8 mouse cellular contexts compared by ENCODE assay signal in the genomic region with DNA sequence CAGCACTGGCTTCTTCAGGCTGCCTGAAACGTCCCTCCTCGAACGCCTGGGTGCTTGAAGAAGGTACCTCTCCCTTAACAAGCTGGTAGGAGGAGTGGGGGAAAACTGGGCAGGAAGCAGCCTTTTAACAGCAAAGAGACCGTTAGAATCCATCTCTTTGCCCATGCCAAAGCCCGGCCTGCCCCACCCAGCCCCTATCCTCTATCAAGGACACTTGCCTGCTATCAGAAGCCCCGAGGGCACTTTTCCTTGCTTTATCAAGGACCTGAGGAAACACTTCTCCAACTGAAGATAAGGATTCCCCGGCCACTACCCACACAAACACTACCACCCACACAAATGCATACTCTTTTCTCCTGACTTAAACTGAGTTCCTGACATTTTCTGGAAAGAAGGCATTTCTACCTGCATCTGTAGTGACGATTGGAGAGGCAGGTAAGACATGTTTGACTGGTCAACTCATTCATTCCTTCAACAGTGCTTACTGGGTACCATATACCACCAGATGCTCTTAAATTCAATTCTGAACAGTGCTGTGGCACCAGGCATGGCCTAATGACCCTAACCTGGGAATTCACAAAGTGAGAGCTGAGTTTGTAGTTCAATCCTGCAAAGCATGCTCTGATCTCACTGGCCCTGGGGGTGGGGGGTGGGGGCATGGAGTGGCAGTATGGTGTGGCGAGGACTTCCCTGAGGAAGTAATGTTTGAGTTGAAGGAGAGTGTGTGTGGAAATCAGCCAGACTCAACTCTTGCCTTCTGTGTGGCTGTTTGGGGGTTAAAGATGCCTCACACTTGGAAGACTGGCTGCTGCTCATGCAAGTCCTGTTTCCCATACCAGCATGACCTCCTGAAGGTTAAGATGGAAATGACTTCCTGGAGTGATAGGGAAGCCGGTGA. TPM values are rescaled to one million over a fixed set of nuclear protein-coding genes. Genes with fewer than 3 reads are reported as not detected.
DNase-seq lines count a peak whose midpoint lies in the region; ATAC-seq and TF ChIP-seq lines count a peak whose summit lies in the region.

A gene (plus strand): TSS at position 338 of the 898 bp plus-strand sequence.

- no peaks in the 10 kb centered on the region for H3K27me3 ChIP-seq in kidney, adult 2 months (replicated peaks; ENCODE audit: control insufficient read depth, insufficient read depth, low read length)
- H3K27me3 ChIP-seq in heart, embryonic 15.5 days = peaks cover 12% of the 10 kb centered on the region; the same call in 1 of the 2 replicates
- no peaks in the 10 kb centered on the region for H3K27me3 ChIP-seq in neural tube, embryonic 12.5 days (replicated peaks)

- no peak within 1 kb of the TSS for H3K9ac ChIP-seq in heart, embryonic 15.5 days
- no peak within 1 kb of the TSS for H3K9ac ChIP-seq in neural tube, embryonic 12.5 days

- no peak within 1 kb of the TSS for H3K27ac ChIP-seq in kidney, adult 2 months (ENCODE audit: insufficient read depth, low read depth, low read length)
- H3K27ac ChIP-seq in brown adipose tissue, adult 24 weeks (replicated peaks; ENCODE audit: low read depth, low read length) = no peak within 1 kb of the TSS
- no peak within 1 kb of the TSS for H3K27ac ChIP-seq in heart, embryonic 15.5 days
- no peak within 1 kb of the TSS for H3K27ac ChIP-seq in neural tube, embryonic 12.5 days

- TF ChIP-seq CTCF in kidney, adult 2 months (conservative IDR thresholded peaks at IDR 0.05; ENCODE audit: insufficient read depth, insufficient read length, low read depth, low read length) = no peak

- 71% methylated on average over 10 of the region's 10 CpGs for WGBS in kidney, adult 2 months
- WGBS in heart, embryonic 15.5 days = 37% methylated on average over 10 of the region's 10 CpGs
- WGBS in neural tube, embryonic 12.5 days = 74% methylated on average over 10 of the region's 10 CpGs

- H3K4me3 ChIP-seq in kidney, adult 2 months (ENCODE audit: insufficient read depth, low read depth, low read length) = no peak within 1 kb of the TSS
- H3K4me3 ChIP-seq in brown adipose tissue, adult 24 weeks (ENCODE audit: insufficient read depth, low read depth, low read length) = no peak within 1 kb of the TSS
- H3K4me3 ChIP-seq in heart, embryonic 15.5 days = no peak within 1 kb of the TSS
- H3K4me3 ChIP-seq in neural tube, embryonic 12.5 days = no peak within 1 kb of the TSS

- TF ChIP-seq POLR2A in kidney, adult 2 months (IDR thresholded peaks at IDR 0.05; ENCODE audit: low read depth, low read length) = no peak

- no peak for DNase-seq in kidney, adult 2 months
- no peak for DNase-seq in kidney, adult 11 months
- DNase-seq in left cerebral cortex, postnatal 4 days = no peak
- no peak for DNase-seq in retina, embryonic 14.5 days (ENCODE audit: low spot score)
- no peak for DNase-seq in urinary bladder, postnatal 14 days (ENCODE audit: low spot score)

- intact Hi-C loops in left cerebral cortex, postnatal 4 days (cut with DNase I) = no loop called here

- H3K9me3 ChIP-seq in heart, embryonic 15.5 days (replicated peaks) = no peaks in the 10 kb centered on the region
- H3K9me3 ChIP-seq in neural tube, embryonic 12.5 days = no peaks in the 10 kb centered on the region

- H3K36me3 ChIP-seq in kidney, adult 2 months (ENCODE audit: control insufficient read depth, insufficient read depth, low read length) = no peaks in the 10 kb centered on the region
- no peaks in the 10 kb centered on the region for H3K36me3 ChIP-seq in heart, embryonic 15.5 days
- no peaks in the 10 kb centered on the region for H3K36me3 ChIP-seq in neural tube, embryonic 12.5 days

- ATAC-seq in heart, embryonic 15.5 days (replicated peaks; ENCODE audit: insufficient number of reproducible peaks, insufficient read depth, low FRiP score, low read depth) = no peak
- ATAC-seq in neural tube, embryonic 12.5 days (ENCODE audit: low FRiP score, low read depth) = no peak

- no peaks in the 10 kb centered on the region for H3K4me1 ChIP-seq in kidney, adult 2 months (ENCODE audit: control insufficient read depth, insufficient read depth, low read length)
- H3K4me1 ChIP-seq in brown adipose tissue, adult 24 weeks (ENCODE audit: control insufficient read depth, insufficient read depth, insufficient read length, low read length) = no peaks in the 10 kb centered on the region
- H3K4me1 ChIP-seq in heart, embryonic 15.5 days (replicated peaks) = 0 out of 2 replicates have a peak, but pooled peaks cover 4% of the 10 kb centered on the region
- no peaks in the 10 kb centered on the region for H3K4me1 ChIP-seq in neural tube, embryonic 12.5 days

- no peak within 1 kb of the TSS for H3K4me2 ChIP-seq in heart, embryonic 15.5 days
- no peak within 1 kb of the TSS for H3K4me2 ChIP-seq in neural tube, embryonic 12.5 days (replicated peaks)

RNA-seq across cellular contexts. Expression of the gene that starts here (rescaled TPM):
- 18.5 and 20.8 TPM in 2 replicates for polyA plus RNA-seq in kidney, adult 2 months (2012; rRNA removed)
- polyA plus RNA-seq in brown adipose tissue, adult 24 weeks (2012; ENCODE audit: insufficient read depth, insufficient read length, missing spikeins) = 10.9 and 11.1 TPM in 2 replicates
- 19.1 and 23.1 TPM in 2 replicates for polyA plus RNA-seq in heart, embryonic 15.5 days (2015; fragmentation: Nextera tagmentation; extraction: Ambion mirVana)
- 10 to 100 TPM; 20.4 to 21.0 TPM for total RNA-seq in left cerebral cortex, postnatal 4 days (2021)
- polyA plus RNA-seq in neural tube, embryonic 12.5 days (2016; fragmentation: Nextera tagmentation; extraction: Ambion mirVana) = 44.2 and 46.3 TPM in 2 replicates
